Mouse (Mus musculus) heart, adult 10 weeks (tissue): ENCODE results near the gene Dapk1. TPM values are rescaled to one million over a fixed set of nuclear protein-coding genes. Genes with fewer than 3 reads are reported as not detected.

Experiments used
- polyA plus RNA-seq: library from polyadenylated mRNA; stranded (reverse); fragments of 350-450 nt; fragmentation: Illumina TruSeq; extraction: RNeasy Lipid Tissue Mini Kit (QIAGEN cat#74804); gene quantifications from one replicate; pipeline ENCODE4 v1.2.3, GENCODE M21; 2014; ENCODE audit warnings: low read depth, low replicate concordance

The Dapk1 gene
- 22.9 TPM for polyA plus RNA-seq

GRCm38 (mm10) chr13:60601436-60602415 lies at the start of gene Dapk1:
Dapk1 (plus strand) TSS chr13:60601947.

DNA sequence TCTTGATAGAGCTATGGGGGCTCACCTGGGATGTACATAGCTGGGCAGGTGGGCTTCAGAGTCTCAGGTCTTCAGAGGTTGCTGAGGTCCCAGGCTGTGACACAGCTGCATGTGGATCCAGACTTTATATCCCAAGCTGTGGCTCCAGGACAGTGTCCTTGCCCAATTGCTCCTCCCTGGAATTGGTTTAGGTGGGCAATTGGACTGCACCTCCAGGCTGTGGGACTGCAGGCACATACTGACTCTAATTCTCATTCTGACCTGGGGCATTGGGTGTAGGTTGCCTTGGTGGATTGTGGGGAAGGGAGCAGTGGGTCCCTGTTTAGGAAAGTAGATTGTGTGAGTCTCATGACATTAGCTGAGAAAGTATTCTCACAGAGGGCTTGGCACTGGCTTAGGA lies 184.5 kb downstream of the Dapk1 start, which contains the start of gene BC051665:
Gene BC051665, minus strand, starts transcription at position 101 of the 400 bp plus-strand sequence.

DNA sequence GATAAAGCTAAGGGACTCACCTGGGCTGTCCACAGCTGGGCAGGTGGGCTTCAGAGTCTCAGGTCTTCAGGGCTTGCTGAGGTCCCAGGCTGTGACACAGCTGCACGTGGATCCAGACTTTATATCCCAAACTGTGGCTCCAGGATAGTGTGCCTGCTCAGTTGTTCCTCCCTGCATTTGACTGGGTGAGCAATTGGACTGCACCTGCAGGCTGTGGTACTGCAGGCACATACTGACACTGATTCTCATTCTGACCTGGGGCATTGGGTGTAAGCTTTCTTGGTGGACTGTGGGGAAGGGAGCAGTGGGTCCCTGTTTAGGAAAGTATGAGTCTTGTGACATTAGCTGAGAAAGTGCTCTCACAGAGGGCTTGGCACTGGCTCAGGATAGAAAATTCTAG lies 201.0 kb downstream of the Dapk1 start, which contains the start of gene Ctsll3:
Gene Ctsll3, minus strand, starts transcription at position 101 of the 400 bp plus-strand sequence.

Other genes starting within 250 kb of the Dapk1 start
- not detected for gene BC051665, start 184.4 kb downstream of the Dapk1 start, polyA plus RNA-seq
- not detected for gene Ctsll3, start 200.9 kb downstream of the Dapk1 start, polyA plus RNA-seq